Mouse (Mus musculus): Measurements from ENCODE around the gene Phf20. TPM values are rescaled to one million over a fixed set of nuclear protein-coding genes. Genes with fewer than 3 reads are reported as not detected.

The Phf20 gene
- total RNA-seq, 2 experiments from 2014 or later: 30.8 to 31.4 TPM

DNA sequence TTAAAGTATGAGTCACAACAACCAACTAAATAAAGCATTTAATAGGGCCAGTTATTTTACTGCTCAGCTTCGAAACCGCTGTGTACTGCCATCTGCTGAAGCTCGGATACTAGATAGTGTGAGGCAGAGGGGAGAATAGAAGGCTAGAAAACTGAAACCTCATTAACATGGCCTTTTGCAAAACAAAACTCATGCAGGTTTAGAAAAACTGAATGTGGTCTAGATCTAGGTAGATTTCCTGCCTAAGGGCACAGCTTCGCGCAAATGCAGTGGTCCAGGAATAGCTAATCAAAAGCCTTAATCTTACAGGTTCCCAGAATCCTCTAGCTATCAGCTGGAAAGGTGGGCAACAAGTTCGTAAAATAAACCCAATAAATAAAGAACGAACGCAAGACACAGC is 115.2 kb downstream of the Phf20 start:
- intact Hi-C loops (cut with DNase I): loop anchor here (5.0 kb wide), 1 partner anchor 81 kb away; no protein-coding TSS in a partner anchor
- Histone ChIP-seq H3K27ac (peak overlapping the region; percentile 91), H3K4me3 (peak overlapping the region; percentile 95)
- no peak for DNase-seq
- no peak for TF ChIP-seq CTCF (IDR thresholded peaks at IDR 0.05)

DNA sequence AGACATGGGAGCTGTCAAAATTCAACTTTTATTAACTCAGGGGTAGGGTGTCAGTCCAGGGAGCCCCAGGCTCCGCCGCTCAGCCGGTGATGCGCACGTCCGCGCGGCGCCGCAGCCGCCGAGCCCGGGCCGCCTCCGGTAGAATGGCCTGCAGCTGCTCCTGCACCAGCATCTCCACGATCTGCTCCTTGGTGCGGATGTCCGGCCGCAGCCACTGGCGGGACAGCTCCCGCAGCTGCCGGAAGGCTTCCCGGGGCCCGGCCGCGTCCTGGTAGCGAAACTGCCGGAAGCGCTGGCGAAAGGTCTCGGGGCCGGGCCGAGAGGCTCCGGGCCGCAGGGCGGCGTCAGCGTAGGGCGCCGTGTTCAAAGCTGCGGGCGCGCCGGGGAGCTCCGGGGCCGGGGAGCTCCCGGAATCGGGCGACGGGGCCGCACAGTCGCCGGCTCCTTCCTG is 115.6 kb downstream of the Phf20 start:
- intact Hi-C loops (cut with DNase I): loop anchor here (5.0 kb wide), 1 partner anchor 80 kb away; no protein-coding TSS in a partner anchor

DNA sequence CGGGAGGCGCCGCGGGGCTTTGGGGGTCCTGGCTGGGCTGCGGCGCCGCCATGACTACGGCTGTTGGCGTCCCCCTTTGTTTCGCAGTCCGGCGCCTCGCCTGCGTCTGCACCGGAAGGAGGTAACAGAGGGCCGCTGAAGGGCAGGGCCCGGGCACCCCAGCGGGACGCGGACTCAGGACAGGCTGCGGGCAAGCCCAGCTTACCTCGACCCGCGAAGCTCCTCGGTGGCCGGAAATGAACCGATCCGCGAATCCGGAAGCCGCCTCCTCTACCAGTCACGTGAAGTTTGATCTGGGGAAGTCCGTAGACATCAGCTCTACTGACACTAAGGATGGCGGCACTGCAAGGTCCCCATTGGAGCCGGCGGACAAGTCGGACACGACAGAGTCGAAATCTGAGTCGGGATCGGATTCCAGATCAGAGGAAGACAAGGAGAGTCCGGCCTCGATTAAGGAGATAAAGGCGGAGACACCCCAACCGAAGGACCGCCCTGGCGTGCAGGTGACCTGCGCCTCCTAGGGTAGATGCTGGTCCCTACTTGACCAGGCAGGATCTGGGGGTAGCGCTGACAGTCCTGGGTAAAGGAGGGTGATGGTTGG is 116.1 kb downstream of the Phf20 start, which contains the start of the genes Cnbd2 and Scand1:
Gene Cnbd2 (plus strand): TSS at position 3 of the 601 bp plus-strand sequence.
Gene Scand1 (minus strand): TSS at position 408 of the 601 bp plus-strand sequence.
- peak within 1 kb of the TSS; percentile 91 for H3K27ac ChIP-seq
- peak within 1 kb of the TSS; percentile 95 for H3K4me3 ChIP-seq
- peak; percentile 18; the same call in 1 of the 2 replicates for TF ChIP-seq CTCF (IDR thresholded peaks at IDR 0.05)
- intact Hi-C loops (cut with DNase I): loop anchor here (5.0 kb wide), 1 partner anchor 80 kb away; no protein-coding TSS in a partner anchor
- peak; percentile 87 for DNase-seq

More for the DNA sequence above, 115.6 kb downstream of the Phf20 start:
- peak; percentile 16; the same call in 1 of the 2 replicates for TF ChIP-seq CTCF (IDR thresholded peaks at IDR 0.05)
- Histone ChIP-seq H3K27ac (peak overlapping the region; percentile 91), H3K4me3 (peak overlapping the region; percentile 95)
- peak; percentile 83 for DNase-seq

DNA sequence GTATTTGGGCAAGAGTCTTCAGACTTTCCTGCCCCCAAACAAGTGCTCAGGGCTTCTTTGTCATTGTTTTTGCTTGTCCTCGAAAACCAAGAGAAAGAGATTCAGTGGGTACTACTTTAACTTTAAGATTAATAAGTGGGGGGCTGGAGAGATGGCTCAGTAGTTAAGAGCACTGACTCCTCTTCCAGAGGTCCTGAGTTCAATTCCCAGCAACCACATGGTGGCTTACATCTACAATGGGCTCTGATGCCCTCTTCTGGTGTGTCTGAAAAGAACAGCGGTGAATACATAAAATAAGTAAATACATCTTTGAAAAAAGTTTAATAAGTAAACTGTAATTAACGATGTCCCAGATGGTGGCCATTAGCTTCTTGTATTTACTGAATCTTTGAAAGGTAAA is 116.9 kb downstream of the Phf20 start:
- no peak for DNase-seq
- Histone ChIP-seq H3K27ac (no peak overlapping the region), H3K4me3 (peak overlapping the region; percentile 95)
- no peak for TF ChIP-seq CTCF (IDR thresholded peaks at IDR 0.05)
- intact Hi-C loops (cut with DNase I): loop anchor here (5.0 kb wide), 1 partner anchor 79 kb away; no protein-coding TSS in a partner anchor

DNA sequence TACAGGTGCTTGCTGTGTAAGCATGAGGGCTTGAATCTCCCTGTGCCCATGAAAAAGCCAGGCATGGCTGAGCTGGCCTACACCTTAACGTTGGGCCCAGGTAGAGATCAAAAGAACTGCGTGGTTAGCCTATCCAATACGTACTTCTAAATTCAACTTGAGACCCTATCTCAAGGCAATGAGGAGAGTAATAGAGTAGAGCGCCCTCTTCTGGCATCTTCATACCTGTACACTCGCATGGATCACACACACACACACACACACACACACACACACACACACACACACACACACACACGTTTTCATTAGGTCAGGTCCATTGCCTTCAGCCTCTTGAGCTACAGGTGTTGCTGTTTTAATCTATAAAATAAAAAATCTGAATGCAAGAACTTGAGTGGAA is 118.5 kb downstream of the Phf20 start:
- intact Hi-C loops (cut with DNase I): loop anchor here (5.0 kb wide), 1 partner anchor 77 kb away; no protein-coding TSS in a partner anchor

DNA sequence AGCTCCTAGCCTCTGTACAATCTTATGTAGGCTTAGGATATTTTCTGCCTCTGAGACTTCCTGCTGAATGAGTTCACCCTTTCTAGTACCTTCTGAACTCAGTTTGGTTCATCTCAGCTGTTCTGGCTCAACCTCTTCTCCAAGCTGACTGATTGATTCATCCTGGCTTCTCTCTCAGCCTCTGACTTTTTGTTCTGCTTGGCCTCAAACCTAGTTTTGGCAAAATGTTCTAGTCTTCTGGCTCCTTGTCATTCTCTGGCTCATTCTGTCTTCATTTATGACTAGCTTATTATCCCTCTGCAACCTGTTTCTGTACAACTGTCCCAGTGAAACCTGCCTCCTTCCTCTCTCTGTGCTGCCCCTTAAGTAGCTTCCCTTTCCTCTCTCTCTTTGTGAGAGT is 122.2 kb downstream of the Phf20 start:
- Histone ChIP-seq H3K4me3 (no peak overlapping the region), H3K27ac (no peak overlapping the region)
- no peak for DNase-seq
- no peak for TF ChIP-seq CTCF (IDR thresholded peaks at IDR 0.05)
- intact Hi-C loops (cut with DNase I): no loop called here

More for the DNA sequence above, 118.5 kb downstream of the Phf20 start:
- TF ChIP-seq CTCF (IDR thresholded peaks at IDR 0.05): no peak
- Histone ChIP-seq H3K27ac (no peak overlapping the region), H3K4me3 (no peak overlapping the region)
- DNase-seq: no peak

DNA sequence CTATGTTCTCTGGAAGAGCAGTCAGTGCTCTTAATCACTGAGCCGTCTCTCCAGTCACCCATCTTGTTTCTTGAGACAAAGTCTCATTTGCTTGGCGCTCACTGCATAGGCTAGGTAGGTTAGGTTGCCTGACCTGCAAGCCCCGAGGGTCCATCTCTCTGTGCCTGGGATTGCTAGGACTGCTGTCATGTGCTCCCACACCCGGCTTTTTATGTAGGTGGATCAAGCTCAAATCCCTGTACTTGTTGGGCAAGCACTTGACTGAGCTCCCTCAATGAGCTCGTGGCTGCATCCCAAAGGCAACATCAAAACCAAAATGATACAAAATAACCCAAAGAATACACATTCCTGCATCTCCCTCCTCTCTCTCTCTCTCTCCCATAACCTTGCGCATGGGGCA is 125.3 kb downstream of the Phf20 start:
- no peak overlapping the region for H3K27ac ChIP-seq
- TF ChIP-seq CTCF (IDR thresholded peaks at IDR 0.05): no peak
- no peak for DNase-seq
- intact Hi-C loops (cut with DNase I): no loop called here
- no peak overlapping the region for H3K4me3 ChIP-seq

DNA sequence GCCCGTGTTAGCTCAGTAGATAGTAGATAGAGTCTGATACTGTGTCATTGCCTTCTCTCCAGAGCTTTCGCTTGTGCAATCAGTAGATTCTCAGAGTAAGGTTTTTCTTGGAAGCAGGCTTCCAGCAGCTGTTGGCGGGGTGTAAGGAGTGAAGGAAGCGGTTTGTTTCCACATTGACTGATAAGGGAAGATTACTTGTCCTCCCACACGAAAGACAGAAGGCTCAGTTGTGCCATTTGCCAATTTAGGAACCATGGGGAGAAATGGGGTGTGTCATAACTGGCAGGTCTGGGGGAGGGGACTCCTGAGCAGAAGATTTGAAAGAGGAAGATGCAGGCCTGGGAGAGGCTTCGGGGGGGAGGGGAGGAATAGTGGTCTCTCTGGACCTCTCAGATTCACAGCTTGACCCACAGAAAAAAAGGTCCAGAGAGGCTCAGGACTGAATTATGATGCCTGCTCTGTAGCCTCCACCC is 127.9 kb downstream of the Phf20 start:
- intact Hi-C loops (cut with DNase I): no loop called here
- peak; percentile 31 for DNase-seq
- Histone ChIP-seq H3K4me3 (peak overlapping the region; percentile 7; the same call in 1 of the 2 replicates), H3K27ac (peak overlapping the region; percentile 32)
- no peak for TF ChIP-seq CTCF (IDR thresholded peaks at IDR 0.05)

- Histone ChIP-seq H3K4me3 (peak overlapping the region; percentile 7; the same call in 1 of the 2 replicates), H3K27ac (peak overlapping the region; percentile 32)
- peak; percentile 48 for DNase-seq
- intact Hi-C loops (cut with DNase I): no loop called here
- TF ChIP-seq CTCF (IDR thresholded peaks at IDR 0.05): no peak
Observed at GRCm38 (mm10) chr2:156324681-156325080, 128.4 kb downstream of the Phf20 start.

DNA sequence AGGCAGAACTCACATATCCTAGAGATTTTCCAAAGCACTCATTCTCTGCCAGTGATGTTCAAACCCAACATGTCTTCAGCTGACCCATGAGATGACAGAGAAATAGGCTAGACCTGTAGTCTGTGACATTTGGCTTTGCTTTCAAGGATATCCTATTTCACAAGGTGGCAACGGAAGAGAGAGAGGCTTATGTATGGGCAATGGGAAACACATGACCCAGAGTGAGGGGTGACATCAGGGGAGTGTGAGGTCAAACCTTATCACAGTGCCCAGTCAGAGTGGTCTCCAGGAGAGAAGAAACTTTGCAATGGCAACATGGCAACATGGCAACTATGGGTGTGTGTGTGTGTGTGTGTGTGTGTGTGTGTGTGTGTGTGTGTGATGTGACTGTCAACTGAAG is 134.4 kb downstream of the Phf20 start:
- DNase-seq: no peak

GRCm38 (mm10) chr2:156331446-156331965 is 135.2 kb downstream of the Phf20 start:
- DNase-seq: no peak
- Histone ChIP-seq H3K4me3 (no peak overlapping the region), H3K27ac (no peak overlapping the region)
- no peak for TF ChIP-seq CTCF (IDR thresholded peaks at IDR 0.05)
- intact Hi-C loops (cut with DNase I): no loop called here

More for the DNA sequence above, 134.4 kb downstream of the Phf20 start:
- H3K4me3 ChIP-seq: no peak overlapping the region
- no peak for TF ChIP-seq CTCF (IDR thresholded peaks at IDR 0.05)
- intact Hi-C loops (cut with DNase I): no loop called here
- no peak overlapping the region for H3K27ac ChIP-seq

DNA sequence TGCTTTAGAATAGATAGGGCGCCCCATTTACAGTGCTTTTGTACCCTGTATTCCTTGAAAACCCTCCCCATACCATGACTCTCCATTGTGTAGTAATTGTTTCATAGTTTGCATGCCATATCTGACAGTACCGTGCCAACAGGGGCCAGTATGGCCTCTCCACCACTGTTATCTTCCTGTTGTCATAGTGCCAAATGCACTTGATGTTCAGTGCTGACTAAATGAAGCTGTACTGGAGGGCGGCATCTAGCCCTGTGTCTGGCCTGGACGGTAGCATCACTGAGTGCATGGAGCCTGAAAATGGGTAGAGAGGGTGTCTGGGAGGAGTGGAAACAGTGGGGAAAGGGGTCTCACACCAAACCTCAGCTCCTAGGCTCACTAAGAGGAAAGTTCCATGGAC is 143.8 kb downstream of the Phf20 start:
- DNase-seq: no peak
- H3K4me3 ChIP-seq: no peak overlapping the region
- no peak for TF ChIP-seq CTCF (IDR thresholded peaks at IDR 0.05)
- H3K27ac ChIP-seq: no peak overlapping the region
- intact Hi-C loops (cut with DNase I): loop anchor here (5.0 kb wide), 2 partner anchors 177 to 367 kb away; no protein-coding TSS in a partner anchor
